Mouse (Mus musculus) brain, embryonic 14.5 days (tissue): ENCODE results near the gene Sept9.

ENCODE experiments used
- CTCF ChIP-seq: fragments of 200-500 bp; IDR thresholded peaks from 2 replicates; pipeline ENCODE4 v1.5.1; 2012; ENCODE audit warnings: inconsistent platforms, mild to moderate bottlenecking, moderate library complexity, borderline replicate concordance; ENCODE audit not compliant: insufficient read depth, insufficient read length; ENCODE audit errors: extremely low read depth
- POLR2A ChIP-seq: fragments of 200-500 bp; IDR thresholded peaks from 2 replicates; pipeline ENCODE4 v1.6.1; 2012; ENCODE audit warnings: mild to moderate bottlenecking, inconsistent platforms, borderline replicate concordance; ENCODE audit not compliant: poor library complexity, insufficient read depth, insufficient read length, severe bottlenecking; ENCODE audit errors: extremely low read depth

- TF ChIP-seq POLR2A (no peak), CTCF (no peak)
Observed at GRCm38 (mm10) chr11:117248734-117249248, 49.3 kb downstream of the Sept9 start.
